Mouse (Mus musculus) myocyte (in vitro differentiated cells): ENCODE measurements around the gene Rbfox2. TPM values are rescaled to one million over a fixed set of nuclear protein-coding genes. Genes with fewer than 3 reads are reported as not detected.
A peak's percentile ranks its signal among the peaks of the same experiment; 100 is the strongest.

Experiments
- H3K27me3 ChIP-seq: one replicate; pipeline ENCODE4 v1.6.1; 2011; ENCODE audit not compliant: control insufficient read depth, insufficient read depth, insufficient read length
- H3K36me3 ChIP-seq: one replicate; pipeline ENCODE4 v1.6.1; 2011; ENCODE audit not compliant: control insufficient read depth, insufficient read depth
- H3K4me2 ChIP-seq: one replicate; pipeline ENCODE4 v1.6.1; 2011; ENCODE audit warnings: low read depth, control low read depth
- H3K4me3 ChIP-seq: one replicate; pipeline ENCODE4 v1.5.1; 2011; ENCODE audit warnings: mild to moderate bottlenecking, control low read depth, moderate library complexity
- H3K79me2 ChIP-seq: one replicate; pipeline ENCODE4 v1.6.1; 2011; ENCODE audit not compliant: control insufficient read depth, insufficient read depth
- H3ac ChIP-seq: one replicate; pipeline ENCODE4 v1.6.1; 2011; ENCODE audit not compliant: control insufficient read depth, insufficient read length
- CEBPB ChIP-seq: IDR thresholded peaks from 2 replicates; pipeline ENCODE4 v1.6.1; 2011; ENCODE audit warnings: mild to moderate bottlenecking, moderate library complexity; ENCODE audit not compliant: poor library complexity, insufficient read depth, severe bottlenecking
- E2F4 ChIP-seq: IDR thresholded peaks from one replicate; pipeline ENCODE4 v1.6.1; 2011; ENCODE audit warnings: mild to moderate bottlenecking, control low read depth, moderate library complexity; ENCODE audit not compliant: insufficient read depth
- MAX ChIP-seq: IDR thresholded peaks from one replicate; pipeline ENCODE4 v1.6.1; 2011; ENCODE audit warnings: low read depth, mild to moderate bottlenecking, control low read depth
- MYOD1 ChIP-seq, 3 experiments: IDR thresholded peaks; one replicate each; pipeline ENCODE4 v1.6.1; 2011; ENCODE audit warnings: control low read depth in 2 of 3, low read depth in 2 of 3, mild to moderate bottlenecking in 2 of 3, moderate library complexity in 1 of 3; ENCODE audit not compliant: insufficient read length in 2 of 3, control insufficient read depth in 1 of 3
- MYOG ChIP-seq, 3 experiments: IDR thresholded peaks; one replicate each; pipeline ENCODE4 v1.6.1; 2011; ENCODE audit warnings: control low read depth in 2 of 3, low read depth in 2 of 3, mild to moderate bottlenecking in 2 of 3; ENCODE audit not compliant: insufficient read length in 2 of 3, control insufficient read depth in 1 of 3, insufficient read depth in 1 of 3
- POLR2A ChIP-seq: IDR thresholded peaks from one replicate; pipeline ENCODE4 v1.6.1; 2011; ENCODE audit warnings: low read depth, mild to moderate bottlenecking, control low read depth, moderate library complexity; ENCODE audit not compliant: insufficient read length
- POLR2AphosphoS2 ChIP-seq: IDR thresholded peaks from one replicate; pipeline ENCODE4 v1.6.1; 2011; ENCODE audit warnings: low read depth, control low read depth; ENCODE audit not compliant: insufficient read length
- REST ChIP-seq: IDR thresholded peaks from one replicate; pipeline ENCODE4 v1.6.1; 2011; ENCODE audit warnings: mild to moderate bottlenecking, control low read depth, moderate library complexity; ENCODE audit not compliant: insufficient read depth, insufficient read length
- SRF ChIP-seq: IDR thresholded peaks from one replicate; pipeline ENCODE4 v1.6.1; 2011; ENCODE audit warnings: low read depth; ENCODE audit not compliant: control insufficient read depth, insufficient read length
- TCF12 ChIP-seq: IDR thresholded peaks from one replicate; pipeline ENCODE4 v1.6.1; 2011; ENCODE audit warnings: mild to moderate bottlenecking, control low read depth; ENCODE audit not compliant: poor library complexity, insufficient read depth, severe bottlenecking
- TCF3 ChIP-seq: IDR thresholded peaks from one replicate; pipeline ENCODE4 v1.6.1; 2011; ENCODE audit warnings: low read depth, control low read depth; ENCODE audit not compliant: insufficient read length
- USF1 ChIP-seq: IDR thresholded peaks from one replicate; pipeline ENCODE4 v1.6.1; 2011; ENCODE audit warnings: low read depth, mild to moderate bottlenecking, control low read depth, moderate library complexity
- polyA plus RNA-seq: library from polyadenylated mRNA; unstranded; fragments of >200 nt; fragmentation: generic; extraction: Trizol; gene quantifications from one replicate; pipeline ENCODE4 v1.2.1, GENCODE M21; 2012; ENCODE audit warnings: missing spikeins

Rbfox2 gene
- polyA plus RNA-seq, 1 experiment = 136 TPM

DNA sequence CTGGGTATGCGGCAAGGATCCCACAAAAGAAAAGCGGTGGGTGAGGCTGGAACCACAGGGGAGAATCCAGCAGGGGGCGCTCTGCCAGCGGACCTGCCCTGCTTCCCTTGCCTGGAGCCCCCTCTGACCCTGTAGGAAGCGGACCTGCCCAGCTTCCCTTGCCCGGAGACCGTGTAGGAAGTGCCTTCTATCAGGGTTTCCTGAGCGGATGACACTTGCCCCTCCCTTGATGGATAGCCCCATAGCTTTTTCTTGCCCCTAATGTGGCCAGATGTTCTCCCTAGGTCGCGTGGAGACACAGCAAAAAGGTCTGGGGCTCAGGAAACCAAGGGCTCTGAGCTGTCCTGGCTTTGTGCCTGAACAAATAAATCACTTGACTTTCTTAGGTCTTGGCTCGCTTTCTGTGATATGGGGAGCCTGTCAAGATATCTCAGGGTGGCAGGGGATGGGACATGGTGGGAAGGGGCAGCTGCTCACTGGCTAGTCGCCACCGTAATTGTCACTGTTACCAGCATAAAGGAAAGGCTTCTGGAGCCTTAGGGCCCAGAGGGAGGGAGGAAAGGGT lies 36.8 kb upstream of the Rbfox2 start:
- H3K79me2 ChIP-seq = no peaks in the 10 kb centered on the region
- no peaks in the 10 kb centered on the region for H3K36me3 ChIP-seq
- H3K4me3 ChIP-seq = no peak overlapping the region
- H3K27me3 ChIP-seq = no peaks in the 10 kb centered on the region
- peak overlapping the region; percentile 64 for H3K4me2 ChIP-seq
- TF ChIP-seq REST = no peak
- TF ChIP-seq TCF3 = no peak
- no peak for TF ChIP-seq TCF12
- no peak for TF ChIP-seq MYOG (IDR thresholded peaks at IDR 0.05; ENCODE audit: control insufficient read depth in 1 of 3, insufficient read depth in 1 of 3, insufficient read length in 2 of 3, low read depth in 2 of 3)
- TF ChIP-seq MAX = no peak
- TF ChIP-seq POLR2A = no peak
- TF ChIP-seq USF1 = no peak
- TF ChIP-seq CEBPB = no peak
- no peak for TF ChIP-seq POLR2AphosphoS2
- no peak for TF ChIP-seq E2F4
- TF ChIP-seq MYOD1 (IDR thresholded peaks at IDR 0.05; ENCODE audit: control insufficient read depth in 1 of 3, insufficient read length in 2 of 3, low read depth in 2 of 3) = no peak
- TF ChIP-seq SRF = no peak
- H3ac ChIP-seq = no peak overlapping the region

DNA sequence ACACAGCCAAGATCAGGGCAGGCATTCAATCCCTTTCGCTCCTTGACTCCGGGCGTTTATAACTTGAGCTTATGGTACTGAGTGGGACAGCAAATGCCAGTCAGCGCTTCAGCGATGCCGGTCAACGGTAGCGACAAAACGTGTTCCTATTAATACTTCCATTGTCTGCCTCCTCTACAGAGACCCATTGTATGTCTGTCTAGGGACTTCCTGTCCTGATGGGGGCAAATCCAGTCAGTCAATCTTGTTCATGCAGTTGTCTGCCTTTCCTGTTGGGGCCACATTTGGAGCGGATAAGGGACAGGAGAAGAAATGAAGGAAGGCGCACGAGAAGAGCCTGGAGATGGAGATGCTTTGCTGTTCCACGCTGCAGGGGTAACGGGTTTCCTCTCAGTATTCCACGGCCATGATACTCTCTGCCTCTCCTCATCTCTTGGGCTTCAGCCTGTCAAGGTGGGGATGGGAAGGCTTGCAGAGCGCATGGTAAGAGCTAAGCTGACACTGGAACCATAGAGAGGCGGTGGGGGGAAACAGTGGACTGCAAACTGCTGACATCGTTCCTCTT lies 36.2 kb upstream of the Rbfox2 start:
- no peaks in the 10 kb centered on the region for H3K27me3 ChIP-seq
- H3K4me3 ChIP-seq = no peak overlapping the region
- no peak overlapping the region for H3ac ChIP-seq
- peak overlapping the region; percentile 64 for H3K4me2 ChIP-seq
- TF ChIP-seq REST (no peak), CEBPB (no peak), USF1 (no peak), SRF (no peak), POLR2AphosphoS2 (no peak), TCF3 (no peak)
- H3K36me3 ChIP-seq = no peaks in the 10 kb centered on the region
- H3K79me2 ChIP-seq = no peaks in the 10 kb centered on the region

DNA sequence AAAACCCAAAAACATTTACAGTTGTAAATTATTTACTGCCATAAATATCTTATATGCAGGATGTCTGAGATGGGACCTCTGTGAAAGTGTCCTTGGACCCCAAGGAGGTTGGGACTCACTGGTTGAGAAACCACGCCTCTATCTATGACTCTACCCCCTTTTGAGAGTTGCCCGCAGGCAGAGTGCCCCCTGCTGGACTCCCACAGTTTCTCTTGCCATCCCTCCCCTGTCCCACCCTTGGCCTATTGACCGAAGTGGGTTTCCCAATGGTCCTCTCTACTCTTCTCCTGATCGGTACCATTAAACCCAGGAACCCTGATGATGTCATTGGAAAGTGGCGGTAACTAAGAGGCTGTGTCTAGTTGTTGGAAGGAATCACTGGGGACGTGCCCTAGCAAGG lies 35.2 kb upstream of the Rbfox2 start:
- H3K4me3 ChIP-seq = no peak overlapping the region
- no peak overlapping the region for H3ac ChIP-seq
- H3K79me2 ChIP-seq = no peaks in the 10 kb centered on the region
- no peak for TF ChIP-seq POLR2A
- TF ChIP-seq E2F4 = no peak
- TF ChIP-seq MYOD1 (IDR thresholded peaks at IDR 0.05; ENCODE audit: control insufficient read depth in 1 of 3, insufficient read length in 2 of 3, low read depth in 2 of 3) = no peak
- no peak for TF ChIP-seq MYOG (IDR thresholded peaks at IDR 0.05; ENCODE audit: control insufficient read depth in 1 of 3, insufficient read depth in 1 of 3, insufficient read length in 2 of 3, low read depth in 2 of 3)
- TF ChIP-seq SRF = no peak
- TF ChIP-seq POLR2AphosphoS2 = no peak
- no peak for TF ChIP-seq USF1
- TF ChIP-seq MAX = no peak
- TF ChIP-seq REST = no peak
- H3K4me2 ChIP-seq = no peak overlapping the region
- H3K36me3 ChIP-seq = no peaks in the 10 kb centered on the region
- H3K27me3 ChIP-seq = no peaks in the 10 kb centered on the region

DNA sequence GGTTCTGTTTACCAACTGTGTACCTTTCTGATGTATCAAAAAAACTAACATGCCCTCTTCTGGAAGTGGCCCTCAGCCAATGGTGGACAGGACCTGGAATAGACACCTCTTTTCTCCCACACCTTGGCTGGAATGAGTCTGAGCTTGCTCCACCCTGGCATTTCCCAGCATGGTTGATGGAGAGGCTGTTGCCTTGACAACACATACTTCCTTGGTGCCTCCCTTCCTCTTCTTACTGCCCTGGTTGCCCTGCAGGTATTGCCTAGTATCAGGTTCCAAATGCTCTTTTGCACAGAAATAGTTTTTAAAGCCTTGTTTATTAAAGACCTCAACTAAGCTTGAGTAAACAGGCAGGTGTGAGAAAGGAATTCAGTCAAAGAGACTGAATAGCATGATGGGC lies 33.8 kb upstream of the Rbfox2 start:
- Histone ChIP-seq H3K79me2 (no peaks in the 10 kb centered on the region), H3K4me2 (no peak overlapping the region), H3K4me3 (no peak overlapping the region), H3K36me3 (no peaks in the 10 kb centered on the region), H3ac (no peak overlapping the region), H3K27me3 (no peaks in the 10 kb centered on the region)
- TF ChIP-seq E2F4 (no peak), MYOG (IDR thresholded peaks at IDR 0.05; ENCODE audit: control insufficient read depth in 1 of 3, insufficient read depth in 1 of 3, insufficient read length in 2 of 3, low read depth in 2 of 3) (no peak)

DNA sequence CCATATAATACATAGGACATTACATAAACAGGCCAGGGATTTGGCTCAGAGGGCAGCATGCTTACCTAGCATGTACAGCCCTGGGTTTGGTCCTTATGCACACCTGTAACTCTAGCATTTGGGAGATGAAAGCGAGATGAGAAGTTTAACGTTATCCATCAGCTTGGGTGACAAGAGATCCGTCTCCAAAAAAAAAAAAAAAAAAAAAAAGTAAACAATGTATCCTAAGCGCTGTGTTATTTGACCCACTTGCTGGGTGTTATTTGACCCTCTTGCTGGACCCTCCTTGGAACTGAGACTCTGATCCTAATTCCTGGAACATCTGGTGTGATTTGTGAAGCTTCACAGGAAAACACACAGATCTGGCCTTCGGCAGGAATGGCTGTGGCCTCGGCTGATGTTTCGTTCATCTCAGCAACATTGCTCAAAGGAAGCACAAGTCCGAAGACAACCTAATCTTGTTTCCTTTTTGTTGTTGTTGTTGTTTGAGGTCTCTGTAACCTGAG lies 32.2 kb upstream of the Rbfox2 start:
- TF ChIP-seq TCF12 (no peak), SRF (no peak), CEBPB (no peak), POLR2AphosphoS2 (no peak), E2F4 (no peak), MYOD1 (IDR thresholded peaks at IDR 0.05; ENCODE audit: control insufficient read depth in 1 of 3, insufficient read length in 2 of 3, low read depth in 2 of 3) (no peak), REST (no peak), MAX (no peak), POLR2A (no peak), MYOG (IDR thresholded peaks at IDR 0.05; ENCODE audit: control insufficient read depth in 1 of 3, insufficient read depth in 1 of 3, insufficient read length in 2 of 3, low read depth in 2 of 3) (no peak)
- Histone ChIP-seq H3K79me2 (no peaks in the 10 kb centered on the region), H3K27me3 (no peaks in the 10 kb centered on the region), H3K36me3 (no peaks in the 10 kb centered on the region), H3K4me2 (no peak overlapping the region), H3ac (no peak overlapping the region), H3K4me3 (no peak overlapping the region)
